Mouse (Mus musculus): ENCODE data around the gene Rspry1. TPM values are rescaled to one million over a fixed set of nuclear protein-coding genes. Genes with fewer than 3 reads are reported as not detected.

Rspry1 gene
- polyA plus RNA-seq (2017; shearing (Covaris generic)) = 10 to 100 TPM; 26.4 to 26.8 TPM

DNA sequence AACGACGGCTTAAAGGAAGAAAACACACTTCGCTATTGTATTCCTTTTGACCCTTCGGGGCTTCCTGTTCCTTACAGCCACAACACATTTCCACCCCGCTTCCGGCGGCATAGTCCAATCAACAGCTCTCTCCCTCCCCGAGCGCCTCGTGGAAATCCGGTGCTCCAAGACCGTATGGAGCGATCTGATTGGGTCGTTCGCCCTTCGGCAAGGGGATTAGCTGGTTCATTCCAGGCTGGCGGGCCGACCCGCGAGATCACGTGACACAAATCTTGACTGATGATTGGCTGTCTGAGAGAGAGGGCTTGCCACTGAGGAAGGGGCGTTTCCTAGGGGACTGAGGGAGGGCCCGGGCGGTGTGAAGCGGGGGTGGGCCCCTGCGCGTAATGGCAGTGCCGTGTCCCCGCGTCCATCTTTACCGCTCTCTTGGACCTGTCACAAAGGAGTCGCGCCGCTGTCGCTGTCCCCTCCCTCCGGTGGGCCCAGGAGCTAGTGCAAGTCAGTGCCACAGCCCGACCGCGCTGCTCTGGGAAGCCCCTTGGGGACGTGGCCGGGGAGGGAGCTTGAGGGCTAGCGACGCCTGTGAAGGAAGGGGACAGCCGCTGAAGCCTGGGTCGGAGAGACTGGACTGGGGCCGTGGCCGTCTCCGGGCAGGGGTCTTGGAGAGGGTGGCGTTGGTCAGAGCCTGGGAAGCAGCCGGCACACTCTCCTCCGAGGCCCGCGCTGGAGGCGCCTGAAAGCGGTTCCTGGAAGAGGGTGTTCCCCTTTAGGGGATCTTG lies at the start of gene Rspry1, which contains the start of gene Fam192a:
Gene Rspry1 (plus strand): TSS at position 331 of the 779 bp plus-strand sequence.
Gene Fam192a (minus strand): TSS at position 391 of the 779 bp plus-strand sequence.
- peak; percentile 96 for ATAC-seq

DNA sequence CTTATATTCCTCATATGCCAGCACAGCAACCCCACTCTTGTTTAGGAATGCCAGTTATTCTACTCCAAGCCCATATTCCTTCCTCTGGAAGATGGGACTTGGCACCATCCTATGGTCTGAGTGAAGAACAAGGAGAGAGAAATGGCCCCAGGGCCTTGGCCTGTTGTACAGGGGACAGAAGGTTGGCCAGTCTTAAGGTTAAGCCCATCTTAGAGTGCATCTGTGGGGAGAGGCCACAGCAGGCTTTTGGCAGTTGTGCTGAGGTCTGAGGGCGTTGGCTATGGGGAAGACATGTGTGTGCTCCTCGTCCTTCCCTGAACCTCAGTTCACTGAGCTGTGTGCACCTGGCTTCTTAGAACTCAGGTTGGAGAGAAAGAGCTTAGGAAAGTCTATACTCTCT lies 49.0 kb upstream of the Rspry1 start:
- no peak for ATAC-seq

DNA sequence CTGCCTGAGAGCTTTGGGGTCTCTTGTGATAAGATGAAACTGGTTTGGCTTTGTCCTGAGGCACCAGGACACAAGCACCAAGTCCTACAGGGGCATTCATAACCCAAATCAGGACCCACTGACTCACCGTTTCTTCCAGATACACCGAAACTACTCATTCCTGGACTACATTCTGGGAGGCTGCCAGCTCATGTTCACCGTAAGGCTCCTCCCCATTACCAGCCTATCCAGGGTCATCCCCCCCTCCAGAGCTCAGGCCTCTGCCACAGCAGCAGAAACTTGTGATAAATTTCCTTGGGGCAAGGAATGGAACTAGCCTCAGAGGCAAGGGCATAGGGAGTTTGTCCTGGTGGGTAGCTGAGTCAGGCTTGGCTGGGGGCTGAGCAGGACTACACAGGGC lies 44.5 kb upstream of the Rspry1 start:
- ATAC-seq = no peak

DNA sequence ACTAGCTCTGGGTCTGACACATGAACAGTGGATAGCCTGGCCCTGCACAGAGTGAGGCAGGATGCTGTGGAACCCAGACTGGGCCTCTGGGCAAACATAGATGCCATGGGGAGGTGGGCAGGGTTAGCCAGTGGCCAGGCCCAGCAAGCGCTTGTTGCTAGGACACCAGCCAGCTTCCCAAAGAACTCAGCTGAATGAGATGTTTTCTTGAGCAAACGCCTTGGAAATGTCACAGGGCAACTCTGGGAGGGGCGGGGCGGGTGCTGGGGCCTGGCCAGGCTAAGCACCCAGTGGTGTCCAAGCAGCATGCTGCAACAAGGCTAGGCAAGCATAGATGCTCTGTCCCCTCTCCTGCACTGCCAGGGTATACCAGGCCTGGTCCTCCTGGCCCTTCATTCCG lies 40.5 kb upstream of the Rspry1 start:
- ATAC-seq = no peak

DNA sequence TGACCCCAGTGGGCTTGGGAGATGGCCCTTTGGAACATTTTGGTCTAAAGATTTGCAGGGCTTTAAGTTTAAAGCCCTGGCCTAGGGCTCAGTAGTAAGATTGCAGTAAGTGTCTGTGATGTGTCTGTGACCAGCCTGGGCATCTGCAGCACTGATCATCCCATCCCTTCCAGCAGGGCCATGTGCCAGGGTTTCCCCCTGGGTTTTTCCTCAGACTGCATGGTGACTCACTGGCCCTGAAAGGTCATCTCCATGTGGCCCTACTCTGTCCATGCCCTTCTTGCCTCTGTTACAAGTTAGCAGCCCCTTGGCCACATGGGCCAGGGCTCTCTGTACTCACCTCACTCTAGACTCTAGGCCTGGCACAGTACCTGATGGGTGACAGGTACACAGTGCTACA lies 37.3 kb upstream of the Rspry1 start:
- ATAC-seq = no peak

DNA sequence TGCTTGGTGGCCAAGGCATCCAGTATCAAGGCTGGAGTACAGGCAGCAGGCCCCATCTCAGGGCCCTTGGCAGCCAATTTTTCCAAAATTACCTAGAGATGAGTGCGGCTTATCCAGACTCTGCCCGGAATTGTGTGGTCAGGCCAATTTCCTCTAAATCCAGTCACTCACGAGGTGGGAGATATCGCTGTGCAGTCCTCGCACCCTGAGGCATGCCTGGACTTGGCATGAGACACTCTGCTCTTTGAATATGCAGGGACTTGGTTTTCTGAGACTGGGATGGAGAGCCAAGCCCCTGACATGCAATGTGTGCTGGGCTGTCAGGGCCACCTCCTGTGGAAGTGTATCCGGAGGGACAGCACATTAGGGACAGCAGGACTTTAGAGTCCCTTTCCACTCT lies 35.7 kb upstream of the Rspry1 start:
- ATAC-seq = no peak

DNA sequence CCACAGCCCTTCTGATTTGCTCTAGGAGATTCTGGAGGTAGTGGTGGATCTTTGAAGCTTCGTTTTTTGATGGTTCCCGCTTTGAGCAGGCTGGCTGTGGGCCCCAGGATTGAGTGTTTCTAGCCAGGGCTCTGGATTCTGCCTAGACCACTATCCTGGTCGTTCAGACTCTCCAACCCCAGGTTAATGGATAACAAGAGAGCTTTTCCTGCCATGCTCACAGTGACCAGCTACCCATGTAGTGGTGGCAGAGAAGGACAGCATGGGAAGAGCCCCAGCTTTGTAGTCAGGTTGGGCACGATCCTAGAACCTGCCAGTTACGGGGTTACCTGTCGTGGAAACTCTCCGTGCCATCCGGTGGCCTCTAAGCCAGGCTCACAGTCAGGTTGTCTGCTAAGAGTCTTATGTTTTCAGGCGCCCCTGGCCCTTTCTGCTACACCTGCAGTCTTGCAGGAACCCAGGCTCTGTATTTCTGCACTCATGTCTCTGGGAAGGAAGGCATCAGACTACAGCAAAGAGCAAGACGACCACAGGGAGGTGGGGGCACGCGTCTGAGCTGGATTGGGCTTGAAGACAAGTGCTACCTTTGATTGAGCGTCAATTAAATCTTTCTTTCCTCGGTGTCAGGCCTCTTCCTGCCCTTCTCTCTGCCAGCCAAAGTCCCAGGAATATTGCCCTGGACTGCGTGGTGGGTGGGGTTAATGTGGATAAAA lies 35.1 kb upstream of the Rspry1 start:
- no peak for ATAC-seq

DNA sequence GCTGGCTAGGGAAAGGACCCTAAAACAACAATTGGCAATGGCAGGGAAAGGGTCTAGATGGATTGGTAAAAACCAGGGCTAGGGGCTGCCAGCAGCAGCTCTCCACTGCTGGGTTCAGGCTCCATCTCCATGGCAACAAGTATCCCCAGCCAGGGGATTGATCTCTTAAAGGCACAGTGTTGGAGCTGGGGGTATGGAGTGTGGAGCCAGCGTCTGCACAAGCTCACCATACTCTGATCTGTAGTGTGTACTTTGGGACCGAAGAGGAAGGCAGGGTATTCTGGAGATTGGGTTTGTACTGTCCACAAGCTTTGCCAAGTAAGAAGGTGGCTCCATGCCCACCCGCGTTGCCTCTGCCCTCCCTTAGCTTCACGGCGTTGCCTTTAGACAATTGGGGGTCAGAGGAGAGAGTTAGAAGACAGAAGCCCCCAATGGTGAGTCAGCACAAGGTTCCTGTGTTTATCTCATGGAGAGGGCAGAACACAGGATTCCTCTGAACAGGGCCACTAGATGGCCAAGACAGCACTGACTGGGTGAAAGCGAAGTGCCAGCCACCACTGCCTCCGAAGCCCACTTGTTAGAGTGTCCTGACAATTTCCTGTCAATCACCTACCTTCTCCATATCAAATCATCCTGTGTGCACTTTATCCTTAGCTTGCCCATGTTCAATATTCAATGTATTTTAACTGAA lies 34.4 kb upstream of the Rspry1 start:
- no peak for ATAC-seq

DNA sequence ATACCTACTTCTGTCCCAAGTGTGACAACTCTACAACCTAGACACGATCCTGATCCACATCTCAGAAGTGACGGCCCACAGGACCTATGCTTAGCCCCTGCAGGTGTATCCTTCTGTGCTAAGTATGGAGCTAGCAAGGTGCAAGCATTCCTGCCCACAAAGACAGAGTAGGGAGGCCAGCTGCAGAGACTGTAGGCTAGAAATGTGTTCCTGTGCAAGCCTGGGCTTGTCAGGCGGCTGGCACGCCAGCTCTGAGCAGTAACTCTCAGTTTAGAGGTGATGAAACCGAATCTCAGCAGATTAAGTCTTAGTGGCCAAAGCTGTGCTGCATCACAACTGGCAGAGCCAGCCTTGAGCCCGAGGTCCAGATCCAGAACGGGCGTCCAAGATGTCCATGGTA lies 33.6 kb upstream of the Rspry1 start:
- ATAC-seq = no peak

DNA sequence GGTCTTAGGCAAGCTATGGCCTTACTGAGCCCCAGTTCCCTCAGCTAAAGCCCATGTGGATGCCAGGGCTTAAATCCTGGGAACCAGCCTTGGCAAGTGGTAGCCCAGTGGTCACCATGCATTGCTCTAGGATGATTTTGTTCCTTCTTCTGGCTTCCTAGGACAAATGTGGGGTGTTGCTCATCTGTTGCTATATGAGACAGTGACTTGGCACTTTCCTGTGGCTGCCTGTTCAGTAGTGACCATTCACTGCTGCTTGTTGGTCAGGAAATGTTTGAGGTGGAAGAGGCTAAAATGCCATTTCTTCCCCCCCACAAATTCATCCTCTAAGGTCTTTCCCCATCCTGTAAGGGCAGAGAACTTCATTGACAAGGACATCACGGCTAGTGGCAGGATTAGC lies 32.3 kb upstream of the Rspry1 start:
- ATAC-seq = no peak

DNA sequence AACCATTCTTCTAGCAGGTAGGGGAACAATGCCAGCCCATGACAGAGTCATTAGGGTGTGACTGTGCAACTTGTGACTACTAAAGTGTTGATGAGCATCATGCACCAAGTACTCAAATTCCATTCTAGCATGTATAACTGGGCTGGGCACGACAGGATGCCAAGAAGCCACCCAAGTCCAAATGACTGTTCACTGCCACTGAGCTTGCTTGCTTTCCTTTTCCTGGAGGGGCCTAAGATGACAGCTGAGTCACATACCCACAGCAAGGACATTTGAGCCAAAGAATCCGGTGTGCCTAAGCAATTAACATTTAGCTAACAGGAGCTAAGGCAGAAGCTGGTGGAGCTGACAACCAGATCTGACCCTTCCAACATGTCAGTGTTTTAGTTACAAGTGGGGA lies 29.8 kb upstream of the Rspry1 start:
- no peak for ATAC-seq

DNA sequence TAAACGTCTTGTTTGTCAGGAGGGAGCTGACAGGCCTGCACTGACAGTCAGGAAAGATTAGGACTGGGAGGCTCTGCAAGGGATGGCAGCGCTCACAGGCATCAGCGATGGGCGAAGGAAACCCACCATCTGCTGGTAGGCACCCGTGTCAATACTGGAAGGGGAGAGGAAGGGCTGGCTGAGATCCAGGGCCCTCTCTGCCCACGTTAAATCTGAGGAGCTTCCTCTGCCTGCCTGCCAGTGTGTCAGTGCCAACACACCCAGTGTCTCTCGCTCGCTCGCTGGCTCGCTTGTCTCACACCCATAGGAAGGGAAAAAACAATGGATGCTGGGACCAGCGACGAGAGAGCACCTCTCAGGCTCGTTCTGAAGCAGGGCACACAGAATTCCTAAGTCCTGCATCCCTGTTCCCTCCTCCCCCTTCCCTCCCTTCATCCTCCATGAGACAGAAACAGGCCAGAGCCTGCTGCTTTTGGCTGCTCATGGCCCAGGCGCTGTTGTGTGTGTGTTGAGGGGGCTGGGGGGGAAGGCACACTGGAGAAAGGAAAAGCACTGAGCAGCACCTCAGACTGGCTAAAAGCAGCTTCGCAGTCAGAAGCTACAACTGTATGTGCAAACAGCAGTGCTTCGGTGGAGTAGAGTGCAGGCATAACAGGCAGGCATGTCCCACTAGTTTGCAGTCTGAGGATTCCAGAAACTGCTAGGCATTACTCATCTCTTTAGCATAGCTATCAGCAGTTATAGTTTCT lies 27.4 kb upstream of the Rspry1 start:
- ATAC-seq = no peak

DNA sequence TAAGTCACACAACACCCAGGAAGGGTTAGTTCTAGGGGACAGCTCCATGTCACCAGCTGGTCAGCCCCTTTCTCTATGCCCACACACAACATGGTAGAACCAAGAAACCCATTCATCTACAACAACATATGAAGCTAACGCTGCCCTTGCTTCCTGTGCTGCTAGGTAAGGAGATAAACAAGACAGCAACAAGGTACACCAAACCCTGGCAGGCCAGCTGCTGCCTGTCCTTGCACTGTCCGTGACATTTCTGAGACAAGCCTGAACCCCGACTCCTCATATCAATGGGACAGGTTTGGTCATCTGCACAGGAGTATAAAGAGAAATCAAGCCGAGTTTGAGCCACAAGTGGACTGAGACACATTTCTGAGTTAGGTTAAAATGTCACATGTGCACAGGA lies 26.6 kb upstream of the Rspry1 start:
- ATAC-seq = no peak

DNA sequence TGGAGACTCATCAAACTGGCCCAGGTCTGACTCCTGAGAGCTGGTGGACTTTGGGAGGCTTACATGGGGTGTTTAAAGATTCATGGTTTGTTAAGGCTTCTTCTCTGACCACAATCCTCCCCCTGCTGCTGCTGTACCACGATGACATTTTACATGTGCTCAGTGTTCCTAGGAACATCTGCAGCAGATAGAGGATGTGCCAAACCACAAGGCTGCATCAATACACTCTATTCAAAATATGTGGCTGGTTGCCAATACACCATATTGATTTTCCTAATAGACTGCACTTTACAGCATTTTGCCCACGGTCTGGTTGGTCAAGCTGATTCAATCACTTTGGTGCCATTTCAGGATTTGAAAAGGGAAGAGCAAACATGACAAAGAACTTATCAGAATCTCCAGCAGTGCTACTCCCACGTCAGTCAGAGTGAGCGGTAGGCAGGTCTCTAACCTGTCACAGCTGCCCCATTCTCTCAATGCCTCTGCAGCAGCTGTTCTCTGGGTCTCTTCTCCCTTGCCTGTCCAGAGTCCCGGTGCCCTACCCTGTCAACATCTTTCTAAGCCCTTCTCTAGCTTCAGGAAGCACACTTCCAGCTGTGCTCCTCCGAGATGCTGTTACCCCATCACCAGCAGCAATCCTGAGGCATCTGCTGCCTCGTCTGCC lies 19.8 kb upstream of the Rspry1 start:
- ATAC-seq = no peak

DNA sequence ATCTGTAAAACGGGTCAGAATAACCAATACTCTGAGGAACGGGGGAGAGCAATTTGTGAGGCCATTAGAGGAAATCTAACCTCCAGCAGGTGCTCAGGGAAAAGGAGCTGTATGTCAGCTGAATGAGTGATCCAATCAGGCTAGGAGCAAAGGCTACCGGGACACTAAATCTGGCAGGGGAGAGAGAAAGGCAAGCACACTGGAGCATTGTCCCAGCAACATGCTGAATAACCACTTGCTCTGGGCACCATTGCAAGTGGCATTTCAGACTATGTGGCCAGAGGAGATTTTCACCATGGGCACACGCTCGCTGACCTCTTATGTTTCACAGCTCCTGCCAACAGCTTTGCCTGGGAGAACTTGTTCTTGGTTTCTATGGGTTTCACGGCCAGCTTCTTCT lies 19.2 kb upstream of the Rspry1 start:
- no peak for ATAC-seq

DNA sequence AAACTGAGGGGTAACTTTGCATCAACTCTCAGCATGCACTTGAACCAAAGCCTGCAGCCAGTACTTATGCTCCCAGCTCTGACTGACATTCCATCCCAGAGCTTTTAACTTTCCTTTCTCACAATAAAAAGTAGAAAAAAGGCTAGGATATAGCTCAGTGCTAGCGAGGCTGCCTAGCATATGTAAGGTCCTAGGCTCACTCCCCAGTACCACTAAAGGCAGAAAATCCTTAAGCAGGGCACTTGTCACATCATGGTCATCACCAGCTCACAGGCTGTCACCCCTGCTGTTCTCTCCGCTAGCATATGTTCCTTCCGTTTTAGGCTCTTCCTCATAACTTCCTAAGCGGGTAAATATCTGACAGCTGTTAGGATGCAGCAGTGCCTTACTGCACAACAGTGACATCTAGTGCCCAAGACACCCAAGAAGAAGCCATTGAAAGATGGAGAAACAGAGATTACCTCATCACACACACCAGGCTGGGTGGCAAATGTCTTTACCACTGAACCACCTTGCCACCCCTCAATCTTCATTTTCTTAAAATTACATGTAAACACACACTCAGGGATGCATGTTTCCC lies 17.4 kb upstream of the Rspry1 start:
- no peak for ATAC-seq

DNA sequence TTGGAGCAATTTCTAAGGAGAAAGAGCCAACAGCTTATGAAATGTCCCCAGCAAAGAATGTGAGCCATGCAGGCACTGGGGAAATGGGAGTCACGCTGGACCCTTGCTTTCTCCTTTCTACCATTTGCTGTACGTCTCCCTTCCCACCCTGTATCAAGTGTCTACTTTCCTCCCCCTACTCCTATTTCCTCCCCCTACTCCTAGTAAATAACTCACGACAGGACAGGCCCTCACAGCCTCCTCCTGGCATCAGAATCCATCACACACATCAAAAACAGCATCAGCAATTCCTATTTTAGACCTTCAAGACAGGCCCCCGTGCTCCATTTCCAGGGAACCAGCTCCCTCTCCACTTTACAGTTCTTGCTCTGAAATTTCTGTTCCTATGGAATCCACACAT lies 10.0 kb upstream of the Rspry1 start:
- ATAC-seq = no peak

DNA sequence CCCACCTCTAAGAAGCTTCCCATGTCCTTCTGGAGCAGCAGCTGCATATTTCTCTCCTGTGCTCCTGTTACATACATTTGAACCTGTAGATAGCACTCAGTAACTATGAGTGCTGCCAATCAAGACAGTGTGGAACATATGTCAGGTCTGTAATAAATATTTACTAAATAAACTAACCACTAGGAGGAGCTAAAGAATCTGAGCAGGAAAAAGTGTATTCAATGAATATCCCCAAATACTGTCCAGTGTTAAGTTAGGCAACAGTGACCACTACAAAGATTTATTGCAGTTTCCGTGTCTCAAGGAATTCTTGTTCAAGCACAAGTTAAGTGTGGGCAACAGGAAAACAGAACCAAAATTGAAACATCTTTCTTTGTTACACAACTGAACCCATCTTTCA lies 7.5 kb upstream of the Rspry1 start:
- ATAC-seq = no peak

DNA sequence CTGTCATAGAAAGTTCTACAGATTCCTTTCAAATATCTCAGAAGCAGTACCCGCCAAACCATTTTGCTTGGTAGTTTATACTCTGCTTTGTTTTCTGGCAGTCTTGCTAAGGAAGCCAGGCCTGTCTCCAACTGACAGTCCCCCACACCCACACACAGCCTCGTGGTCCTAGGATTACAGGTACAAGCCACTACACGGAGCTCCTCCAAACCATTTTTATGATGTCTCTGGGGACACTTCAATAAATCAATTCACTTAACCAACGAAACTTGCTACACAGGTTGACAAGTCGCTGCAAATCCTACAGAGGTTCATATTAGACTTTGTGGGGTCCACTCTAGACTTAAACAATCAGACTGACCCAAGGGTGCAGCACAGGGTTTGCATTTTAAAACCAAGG lies 1.3 kb upstream of the Rspry1 start:
- no peak for ATAC-seq

DNA sequence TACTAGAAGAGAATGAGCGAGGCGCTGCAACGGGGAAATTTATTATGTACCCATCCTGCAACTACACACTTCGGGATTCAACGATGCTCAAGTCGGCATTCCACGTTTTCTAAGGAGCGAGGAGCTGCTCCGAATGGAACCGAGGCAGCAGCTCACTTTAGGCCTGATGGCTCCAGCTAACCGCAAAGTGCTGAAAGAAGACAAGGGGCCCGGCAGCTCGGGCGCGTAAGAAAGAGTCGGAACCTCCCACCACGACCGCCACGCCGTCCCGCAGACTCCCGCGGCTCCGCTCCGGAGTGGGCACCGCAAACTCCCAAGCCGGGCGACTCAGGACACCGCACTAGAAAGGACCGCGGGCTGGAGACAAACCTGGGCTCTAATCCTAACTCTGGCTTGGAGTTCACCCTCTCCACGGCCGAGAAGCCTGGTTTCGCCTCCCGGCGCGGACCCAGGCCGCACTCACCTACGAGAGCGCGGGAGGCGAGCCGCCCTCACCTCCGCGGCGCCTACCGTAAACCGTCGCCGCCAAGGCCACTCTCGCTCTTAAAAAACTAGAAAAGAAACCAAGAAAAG lies 617 bp upstream of the Rspry1 start:
- ATAC-seq = no peak

DNA sequence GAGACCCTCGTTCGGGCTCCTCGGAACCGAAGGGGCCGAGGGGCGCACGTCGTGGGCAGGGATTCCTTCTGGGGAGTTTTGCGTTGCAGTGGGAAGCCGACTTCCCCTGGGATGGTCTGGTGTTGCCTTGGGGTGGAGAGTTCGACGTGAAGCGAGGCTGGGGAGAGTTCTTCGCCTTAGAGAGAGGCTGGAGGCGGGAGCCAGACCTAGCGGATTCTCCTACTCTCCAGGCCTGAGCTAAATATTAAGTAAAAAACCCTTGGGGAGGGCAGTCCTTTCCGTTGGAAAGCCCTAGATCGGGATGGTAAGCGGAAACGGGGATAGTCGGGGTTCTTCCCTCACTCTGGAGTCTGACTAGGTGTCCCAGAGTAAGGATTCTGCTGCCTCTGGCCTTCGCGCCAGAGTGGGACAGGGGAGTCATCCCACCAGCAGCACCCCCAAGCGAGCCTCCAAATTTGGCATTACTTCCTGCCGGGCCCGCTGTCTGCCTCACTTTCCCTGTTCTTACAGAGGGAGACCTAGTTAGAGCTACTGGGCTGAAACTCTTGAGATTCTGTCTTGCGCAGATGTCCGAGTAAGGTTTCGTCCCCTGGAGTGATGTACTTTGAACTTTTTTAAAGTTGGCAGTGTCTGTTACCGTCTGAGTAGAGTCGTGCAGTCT lies 864 bp downstream of the Rspry1 start:
- ATAC-seq = no peak

All from activated CD4-positive, CD25-positive, alpha-beta regulatory T cell, adult 4 months (primary cell).